Mouse (Mus musculus) bone marrow macrophage, adult 2 months (primary cell): ENCODE measurements at regions not wholly inside any gene's neighbourhood (a gene's known extent, or its start where the extent isn't known, plus 50 kb on each side); places are given as distances from the start of the nearest gene placed in this dataset.

ENCODE experiments used
- CTCF ChIP-seq: IDR thresholded peaks from 2 replicates; pipeline ENCODE4 v1.5.1; 2012; ENCODE audit warnings: low read depth, mild to moderate bottlenecking, low read length, moderate library complexity
- POLR2A ChIP-seq: IDR thresholded peaks from 2 replicates; pipeline ENCODE4 v1.6.1; 2012; ENCODE audit warnings: mild to moderate bottlenecking, low read depth, low read length, borderline replicate concordance

DNA sequence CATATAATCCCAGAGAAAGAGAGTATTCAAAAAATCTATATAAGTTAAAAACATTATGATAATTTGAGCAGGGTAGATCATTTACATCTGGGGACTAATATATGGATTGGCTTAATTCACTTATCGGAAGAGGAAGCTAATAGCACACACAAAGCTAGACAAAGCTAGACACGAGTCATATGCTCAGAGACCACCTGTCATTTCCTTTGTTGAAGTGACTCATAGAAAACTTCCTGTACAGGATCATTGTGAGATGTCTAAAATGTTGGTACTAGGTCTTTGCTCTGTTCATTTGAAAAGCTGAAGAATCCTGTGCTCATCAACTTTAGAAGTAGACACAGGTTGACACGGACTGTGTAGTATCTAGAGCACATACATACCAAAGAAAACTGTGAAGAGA lies 101.5 kb downstream of the Ndfip2 start:
- no peak for TF ChIP-seq CTCF
- no peak for TF ChIP-seq POLR2A
